Mouse (Mus musculus) kidney, adult 2 months (tissue): ENCODE results near the gene Dnmt1. TPM values are rescaled to one million over a fixed set of nuclear protein-coding genes. Genes with fewer than 3 reads are reported as not detected.

Source experiments
- DNase-seq: peaks from one replicate; pipeline ENCODE4 v3.0.0; 2021
- H3K27ac ChIP-seq: fragments of 200-500 bp; 2 replicates; pipeline ENCODE4 v1.5.1; 2012; ENCODE audit warnings: low read depth, low read length, control low read depth, inconsistent platforms; ENCODE audit not compliant: insufficient read depth
- H3K27me3 ChIP-seq: fragments of 200-500 bp; replicated peaks from 2 replicates; pipeline ENCODE4 v1.6.1; 2012; ENCODE audit warnings: mild to moderate bottlenecking, moderate library complexity, low read length, inconsistent platforms; ENCODE audit not compliant: control insufficient read depth, insufficient read depth
- H3K36me3 ChIP-seq: fragments of 200-500 bp; 2 replicates; pipeline ENCODE4 v1.6.1; 2012; ENCODE audit warnings: mild to moderate bottlenecking, moderate library complexity, low read length, inconsistent platforms; ENCODE audit not compliant: control insufficient read depth, insufficient read depth
- H3K4me1 ChIP-seq: fragments of 200-500 bp; 2 replicates; pipeline ENCODE4 v1.6.1; 2011; ENCODE audit warnings: low read length; ENCODE audit not compliant: control insufficient read depth, insufficient read depth
- H3K4me3 ChIP-seq: fragments of 200-500 bp; 2 replicates; pipeline ENCODE4 v1.5.1; 2011; ENCODE audit warnings: mild to moderate bottlenecking, low read depth, low read length, control low read depth; ENCODE audit not compliant: insufficient read depth
- CTCF ChIP-seq: fragments of 200-500 bp; conservative IDR thresholded peaks from 2 replicates; pipeline ENCODE4 v1.5.1; 2011; ENCODE audit warnings: low read depth, mild to moderate bottlenecking, control low read depth, low read length, moderate library complexity, mixed read lengths; ENCODE audit not compliant: insufficient read depth, insufficient read length
- POLR2A ChIP-seq: fragments of 200-500 bp; IDR thresholded peaks from one replicate; pipeline ENCODE4 v1.6.1; 2011; ENCODE audit warnings: low read depth, low read length, control low read depth
- WGBS: fragments of 180-500 bp; shearing (Covaris S2); methylation state at CpG from one replicate; pipeline ENCODE4 v1.1.7; 2018; 5-methylcytosine and 5-hydroxymethylcytosine counted together
- polyA plus RNA-seq: library from polyadenylated mRNA; depleted of rRNA; stranded (reverse); fragments of >200 nt; gene quantifications from 2 replicates; pipeline ENCODE4 v1.2.3, GENCODE M21; 2012; rRNA removed

The Dnmt1 gene
- polyA plus RNA-seq, 1 experiment = 12.5 TPM

GRCm38 (mm10) chr9:20870211-20871173 is 89.2 kb downstream of the Dnmt1 start:
- no peaks in the 10 kb centered on the region for H3K36me3 ChIP-seq
- H3K27ac ChIP-seq = no peak overlapping the region
- TF ChIP-seq CTCF (peak; percentile 21; the same call in 1 of the 2 replicates), POLR2A (no peak)
- no peak overlapping the region for H3K4me3 ChIP-seq
- 86% methylated on average over 12 of the region's 12 CpGs for WGBS
- DNase-seq = no peak
- H3K27me3 ChIP-seq = no peaks in the 10 kb centered on the region
- no peaks in the 10 kb centered on the region for H3K4me1 ChIP-seq

GRCm38 (mm10) chr9:20869246-20869645 is 90.4 kb downstream of the Dnmt1 start:
- peak overlapping the region; percentile 73 for H3K4me3 ChIP-seq
- TF ChIP-seq POLR2A = no peak
- no peak for TF ChIP-seq CTCF
- no peaks in the 10 kb centered on the region for H3K36me3 ChIP-seq
- 8% methylated on average over 19 of the region's 19 CpGs for WGBS
- DNase-seq = no peak
- H3K27ac ChIP-seq = no peak overlapping the region
- H3K27me3 ChIP-seq = no peaks in the 10 kb centered on the region
- no peaks in the 10 kb centered on the region for H3K4me1 ChIP-seq

GRCm38 (mm10) chr9:20868448-20869001 is 91.2 kb downstream of the Dnmt1 start, which contains the start of gene A230050P20Rik:
Gene A230050P20Rik (plus strand): TSS chr9:20868642.
- Histone ChIP-seq H3K4me1 (no peaks in the 10 kb centered on the region), H3K27ac (no peak within 1 kb of the TSS), H3K36me3 (no peaks in the 10 kb centered on the region), H3K4me3 (peak within 1 kb of the TSS; percentile 73), H3K27me3 (no peaks in the 10 kb centered on the region)
- 5% methylated on average over 53 of the region's 53 CpGs for WGBS
- no peak for TF ChIP-seq POLR2A
- peak; percentile 62 for DNase-seq

DNA sequence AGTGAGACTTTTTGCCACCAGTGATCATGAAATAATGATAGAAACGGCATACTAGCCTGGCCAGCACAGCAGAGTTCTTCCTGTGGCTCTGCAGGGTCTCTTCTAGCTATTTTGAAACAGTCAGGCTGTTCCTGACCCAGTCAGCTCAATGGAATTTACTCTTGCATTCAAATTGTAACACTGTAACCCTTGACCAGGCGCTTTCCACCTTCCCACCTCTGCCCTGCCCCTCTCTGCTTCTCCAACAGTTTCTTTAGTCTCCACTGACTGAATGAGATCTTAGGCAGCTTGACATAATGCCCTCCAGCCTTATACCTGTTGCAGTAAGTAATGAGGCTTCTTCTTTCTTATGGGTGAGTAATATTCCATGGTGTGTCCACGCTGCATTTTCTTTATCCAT is 92.8 kb downstream of the Dnmt1 start:
- no peak overlapping the region for H3K4me3 ChIP-seq
- H3K4me1 ChIP-seq = no peaks in the 10 kb centered on the region
- WGBS = 51% methylated on average over 3 of the region's 3 CpGs
- no peaks in the 10 kb centered on the region for H3K27me3 ChIP-seq
- H3K36me3 ChIP-seq = no peaks in the 10 kb centered on the region
- no peak overlapping the region for H3K27ac ChIP-seq
- no peak for DNase-seq
- no peak for TF ChIP-seq POLR2A
- TF ChIP-seq CTCF = no peak

- Histone ChIP-seq H3K4me3 (no peak overlapping the region), H3K27ac (no peak overlapping the region), H3K27me3 (no peaks in the 10 kb centered on the region), H3K36me3 (no peaks in the 10 kb centered on the region), H3K4me1 (no peaks in the 10 kb centered on the region)
- TF ChIP-seq POLR2A = no peak
- TF ChIP-seq CTCF = no peak
- no peak for DNase-seq
- 36% methylated on average over 4 of the region's 4 CpGs for WGBS
These were observed 97.5 kb downstream of the Dnmt1 start for GRCm38 (mm10) chr9:20862225-20862624.

GRCm38 (mm10) chr9:20861821-20862220 is 97.9 kb downstream of the Dnmt1 start:
- 7% methylated on average over 4 of the region's 4 CpGs for WGBS
- TF ChIP-seq POLR2A = no peak
- TF ChIP-seq CTCF = peak; percentile 56
- Histone ChIP-seq H3K36me3 (no peaks in the 10 kb centered on the region), H3K4me3 (no peak overlapping the region), H3K27ac (no peak overlapping the region), H3K27me3 (no peaks in the 10 kb centered on the region), H3K4me1 (no peaks in the 10 kb centered on the region)
- DNase-seq = no peak

- TF ChIP-seq POLR2A = no peak
- DNase-seq = no peak
- H3K36me3 ChIP-seq = no peaks in the 10 kb centered on the region
- no peak overlapping the region for H3K4me3 ChIP-seq
- no peaks in the 10 kb centered on the region for H3K27me3 ChIP-seq
- WGBS = 51% methylated on average over 6 of the region's 6 CpGs
- no peaks in the 10 kb centered on the region for H3K4me1 ChIP-seq
- no peak overlapping the region for H3K27ac ChIP-seq
These were observed 99.8 kb downstream of the Dnmt1 start for GRCm38 (mm10) chr9:20859926-20860325.

Other genes with a start within 250 kb of the Dnmt1 start
- gene Olfm2, start 213.5 kb downstream of the Dnmt1 start, polyA plus RNA-seq = 2.0 and 2.3 TPM in 2 replicates
- gene Col5a3, start 144.8 kb downstream of the Dnmt1 start, polyA plus RNA-seq = 2.1 and 3.0 TPM in 2 replicates
- gene Rdh8, start 141.4 kb downstream of the Dnmt1 start, polyA plus RNA-seq = not detected in 2 replicates
- gene A230050P20Rik, start 91.2 kb downstream of the Dnmt1 start, polyA plus RNA-seq = 31.7 and 40.3 TPM in 2 replicates
- 3.6 and 4.0 TPM in 2 replicates for gene Angptl6, start 80.2 kb downstream of the Dnmt1 start, polyA plus RNA-seq
- 28.3 and 31.2 TPM in 2 replicates for gene Ppan, start 71.7 kb downstream of the Dnmt1 start, polyA plus RNA-seq
- 93.1 and 116 TPM in 2 replicates for gene Eif3g, start 61.3 kb downstream of the Dnmt1 start, polyA plus RNA-seq
- gene S1pr2, start 16.9 kb upstream of the Dnmt1 start, polyA plus RNA-seq = 3.5 and 4.0 TPM in 2 replicates
- 175 and 213 TPM in 2 replicates for gene Mrpl4, start 42.9 kb upstream of the Dnmt1 start, polyA plus RNA-seq
- 23.4 and 25.9 TPM in 2 replicates for gene Icam1, start 56.1 kb upstream of the Dnmt1 start, polyA plus RNA-seq
- gene Icam4, start 69.5 kb upstream of the Dnmt1 start, polyA plus RNA-seq = 1.2 and 1.4 TPM in 2 replicates
- gene Icam5, start 72.2 kb upstream of the Dnmt1 start, polyA plus RNA-seq = 0.34 and 0.49 TPM in 2 replicates
- gene Zglp1, start 107.2 kb upstream of the Dnmt1 start, polyA plus RNA-seq = 0.38 TPM in 1 of 2 replicates, not detected in the other
- gene Gm49373, start 113.2 kb upstream of the Dnmt1 start, polyA plus RNA-seq = 0.20 and 0.27 TPM in 2 replicates
- gene Fdx1l, start 113.7 kb upstream of the Dnmt1 start, polyA plus RNA-seq = 59.8 and 67.0 TPM in 2 replicates
- gene Gm38431, start 132.1 kb upstream of the Dnmt1 start, polyA plus RNA-seq = 1.1 and 2.6 TPM in 2 replicates
- gene Raver1, start 132.1 kb upstream of the Dnmt1 start, polyA plus RNA-seq = 45.8 and 47.3 TPM in 2 replicates
- gene Tyk2, start 171.4 kb upstream of the Dnmt1 start, polyA plus RNA-seq = 17.0 and 19.0 TPM in 2 replicates
- gene Cdc37, start 190.1 kb upstream of the Dnmt1 start, polyA plus RNA-seq = 53.1 and 72.6 TPM in 2 replicates
- 7.8 and 9.0 TPM in 2 replicates for gene Pde4a, start 205.8 kb upstream of the Dnmt1 start, polyA plus RNA-seq